Mouse (Mus musculus): ENCODE measurements around the gene H2-Ab1. TPM values are rescaled to one million over a fixed set of nuclear protein-coding genes. Genes with fewer than 3 reads are reported as not detected.

H2-Ab1 gene
- polyA plus RNA-seq, 1 experiment from 2014 or later, result 1.7 TPM

- WGBS, result 77% methylated on average over 2 of the region's 2 CpGs
These were observed 10.8 kb downstream of the H2-Ab1 start for GRCm38 (mm10) chr17:34268262-34268661.

GRCm38 (mm10) chr17:34268748-34269147, 11.3 kb downstream of the H2-Ab1 start:
- 89% methylated on average over 2 of the region's 2 CpGs for WGBS
- Histone ChIP-seq H3K9ac (ENCODE audit: low read depth, low read length) (no peak overlapping the region), H3K27me3 (replicated peaks; ENCODE audit: control insufficient read depth, insufficient read depth, low read length) (no peaks in the 10 kb centered on the region), H3K4me2 (ENCODE audit: low read length) (no peak overlapping the region), H3K27ac (ENCODE audit: low read depth, low read length) (no peak overlapping the region), H3K36me3 (ENCODE audit: control insufficient read depth, insufficient read depth, low read length) (no peaks in the 10 kb centered on the region), H3K4me1 (ENCODE audit: control insufficient read depth, insufficient read depth, low read depth, low read length) (peaks cover 7% of the 10 kb centered on the region), H3K9me3 (ENCODE audit: control insufficient read depth, low read length) (no peaks in the 10 kb centered on the region), H3K4me3 (ENCODE audit: low read length) (no peak overlapping the region)
- ATAC-seq, result no peak

More at GRCm38 (mm10) chr17:34268262-34268661, 10.8 kb downstream of the H2-Ab1 start:
- Histone ChIP-seq H3K4me2 (ENCODE audit: low read length) (no peak overlapping the region), H3K9ac (ENCODE audit: low read depth, low read length) (no peak overlapping the region), H3K36me3 (ENCODE audit: control insufficient read depth, insufficient read depth, low read length) (no peaks in the 10 kb centered on the region), H3K27ac (ENCODE audit: low read depth, low read length) (no peak overlapping the region), H3K4me1 (ENCODE audit: control insufficient read depth, insufficient read depth, low read depth, low read length) (peaks cover 10% of the 10 kb centered on the region), H3K9me3 (ENCODE audit: control insufficient read depth, low read length) (no peaks in the 10 kb centered on the region), H3K4me3 (ENCODE audit: low read length) (no peak overlapping the region), H3K27me3 (replicated peaks; ENCODE audit: control insufficient read depth, insufficient read depth, low read length) (no peaks in the 10 kb centered on the region)
- ATAC-seq, result no peak

GRCm38 (mm10) chr17:34269817-34270216, 12.3 kb downstream of the H2-Ab1 start:
- ATAC-seq, result no peak
- H3K4me3 ChIP-seq (ENCODE audit: low read length), result no peak overlapping the region
- no peak overlapping the region for H3K27ac ChIP-seq (ENCODE audit: low read depth, low read length)
- no peak overlapping the region for H3K4me2 ChIP-seq (ENCODE audit: low read length)
- 81% methylated on average over 4 of the region's 4 CpGs for WGBS
- no peak overlapping the region for H3K9ac ChIP-seq (ENCODE audit: low read depth, low read length)
- no peaks in the 10 kb centered on the region for H3K36me3 ChIP-seq (ENCODE audit: control insufficient read depth, insufficient read depth, low read length)
- H3K27me3 ChIP-seq (replicated peaks; ENCODE audit: control insufficient read depth, insufficient read depth, low read length), result no peaks in the 10 kb centered on the region
- H3K4me1 ChIP-seq (ENCODE audit: control insufficient read depth, insufficient read depth, low read depth, low read length), result peaks cover 4% of the 10 kb centered on the region; the same call in 1 of the 2 replicates
- no peaks in the 10 kb centered on the region for H3K9me3 ChIP-seq (ENCODE audit: control insufficient read depth, low read length)

GRCm38 (mm10) chr17:34270230-34270629, 12.7 kb downstream of the H2-Ab1 start:
- H3K4me1 ChIP-seq (ENCODE audit: control insufficient read depth, insufficient read depth, low read depth, low read length), result no peaks in the 10 kb centered on the region; the same call in 1 of the 2 replicates
- no peaks in the 10 kb centered on the region for H3K27me3 ChIP-seq (replicated peaks; ENCODE audit: control insufficient read depth, insufficient read depth, low read length)
- 90% methylated on average over 2 of the region's 2 CpGs for WGBS
- no peak overlapping the region for H3K9ac ChIP-seq (ENCODE audit: low read depth, low read length)
- no peak for ATAC-seq
- H3K9me3 ChIP-seq (ENCODE audit: control insufficient read depth, low read length), result no peaks in the 10 kb centered on the region
- no peaks in the 10 kb centered on the region for H3K36me3 ChIP-seq (ENCODE audit: control insufficient read depth, insufficient read depth, low read length)
- no peak overlapping the region for H3K27ac ChIP-seq (ENCODE audit: low read depth, low read length)
- H3K4me3 ChIP-seq (ENCODE audit: low read length), result no peak overlapping the region
- no peak overlapping the region for H3K4me2 ChIP-seq (ENCODE audit: low read length)

- no peak overlapping the region for H3K4me2 ChIP-seq (ENCODE audit: low read length)
- no peak overlapping the region for H3K27ac ChIP-seq (ENCODE audit: low read depth, low read length)
- no peaks in the 10 kb centered on the region for H3K4me1 ChIP-seq (ENCODE audit: control insufficient read depth, insufficient read depth, low read depth, low read length)
- no peak overlapping the region for H3K9ac ChIP-seq (ENCODE audit: low read depth, low read length)
- WGBS, result 77% methylated on average over 2 of the region's 2 CpGs
- H3K36me3 ChIP-seq (ENCODE audit: control insufficient read depth, insufficient read depth, low read length), result no peaks in the 10 kb centered on the region
- ATAC-seq, result no peak
- H3K27me3 ChIP-seq (replicated peaks; ENCODE audit: control insufficient read depth, insufficient read depth, low read length), result no peaks in the 10 kb centered on the region
- no peaks in the 10 kb centered on the region for H3K9me3 ChIP-seq (ENCODE audit: control insufficient read depth, low read length)
- H3K4me3 ChIP-seq (ENCODE audit: low read length), result no peak overlapping the region
These were observed 13.5 kb downstream of the H2-Ab1 start for GRCm38 (mm10) chr17:34270940-34271339.

- ATAC-seq, result no peak
- Histone ChIP-seq H3K27me3 (replicated peaks; ENCODE audit: control insufficient read depth, insufficient read depth, low read length) (no peaks in the 10 kb centered on the region), H3K27ac (ENCODE audit: low read depth, low read length) (no peak overlapping the region), H3K36me3 (ENCODE audit: control insufficient read depth, insufficient read depth, low read length) (no peaks in the 10 kb centered on the region), H3K9me3 (ENCODE audit: control insufficient read depth, low read length) (peaks cover 2% of the 10 kb centered on the region; the same call in 1 of the 2 replicates), H3K9ac (ENCODE audit: low read depth, low read length) (no peak overlapping the region), H3K4me3 (ENCODE audit: low read length) (no peak overlapping the region), H3K4me2 (ENCODE audit: low read length) (no peak overlapping the region), H3K4me1 (ENCODE audit: control insufficient read depth, insufficient read depth, low read depth, low read length) (no peaks in the 10 kb centered on the region)
- WGBS, result 90% methylated on average over 1 of the region's 1 CpGs
These were observed 14.6 kb downstream of the H2-Ab1 start for GRCm38 (mm10) chr17:34272102-34272501.

GRCm38 (mm10) chr17:34280499-34281038, 23.1 kb downstream of the H2-Ab1 start:
- Histone ChIP-seq H3K27ac (ENCODE audit: low read depth, low read length) (no peak overlapping the region), H3K27me3 (replicated peaks; ENCODE audit: control insufficient read depth, insufficient read depth, low read length) (no peaks in the 10 kb centered on the region; the same call in 1 of the 2 replicates), H3K36me3 (ENCODE audit: control insufficient read depth, insufficient read depth, low read length) (no peaks in the 10 kb centered on the region), H3K9me3 (ENCODE audit: control insufficient read depth, low read length) (peaks cover 2% of the 10 kb centered on the region; the same call in 1 of the 2 replicates), H3K4me2 (ENCODE audit: low read length) (no peak overlapping the region), H3K9ac (ENCODE audit: low read depth, low read length) (no peak overlapping the region), H3K4me3 (ENCODE audit: low read length) (no peak overlapping the region), H3K4me1 (ENCODE audit: control insufficient read depth, insufficient read depth, low read depth, low read length) (no peaks in the 10 kb centered on the region)
- no peak for ATAC-seq
- 60% methylated on average over 1 of the region's 1 CpGs for WGBS

GRCm38 (mm10) chr17:34281836-34282235, 24.3 kb downstream of the H2-Ab1 start:
- WGBS, result 89% methylated on average over 1 of the region's 1 CpGs

GRCm38 (mm10) chr17:34285371-34285770, 27.9 kb downstream of the H2-Ab1 start:
- ATAC-seq, result no peak
- WGBS, result 86% methylated on average over 4 of the region's 4 CpGs

More at GRCm38 (mm10) chr17:34281836-34282235, 24.3 kb downstream of the H2-Ab1 start:
- Histone ChIP-seq H3K36me3 (ENCODE audit: control insufficient read depth, insufficient read depth, low read length) (no peaks in the 10 kb centered on the region), H3K27ac (ENCODE audit: low read depth, low read length) (no peak overlapping the region), H3K9me3 (ENCODE audit: control insufficient read depth, low read length) (no peaks in the 10 kb centered on the region; the same call in 1 of the 2 replicates), H3K4me3 (ENCODE audit: low read length) (no peak overlapping the region), H3K9ac (ENCODE audit: low read depth, low read length) (no peak overlapping the region), H3K4me2 (ENCODE audit: low read length) (no peak overlapping the region), H3K4me1 (ENCODE audit: control insufficient read depth, insufficient read depth, low read depth, low read length) (no peaks in the 10 kb centered on the region), H3K27me3 (replicated peaks; ENCODE audit: control insufficient read depth, insufficient read depth, low read length) (no peaks in the 10 kb centered on the region; the same call in 1 of the 2 replicates)
- no peak for ATAC-seq

More at GRCm38 (mm10) chr17:34285371-34285770, 27.9 kb downstream of the H2-Ab1 start:
- no peak overlapping the region for H3K9ac ChIP-seq (ENCODE audit: low read depth, low read length)
- H3K4me1 ChIP-seq (ENCODE audit: control insufficient read depth, insufficient read depth, low read depth, low read length), result no peaks in the 10 kb centered on the region
- no peak overlapping the region for H3K4me2 ChIP-seq (ENCODE audit: low read length)
- H3K27ac ChIP-seq (ENCODE audit: low read depth, low read length), result no peak overlapping the region
- H3K27me3 ChIP-seq (replicated peaks; ENCODE audit: control insufficient read depth, insufficient read depth, low read length), result no peaks in the 10 kb centered on the region; the same call in 1 of the 2 replicates
- no peaks in the 10 kb centered on the region for H3K36me3 ChIP-seq (ENCODE audit: control insufficient read depth, insufficient read depth, low read length)
- H3K9me3 ChIP-seq (ENCODE audit: control insufficient read depth, low read length), result no peaks in the 10 kb centered on the region
- no peak overlapping the region for H3K4me3 ChIP-seq (ENCODE audit: low read length)

Data from hindbrain, embryonic 16.5 days (tissue).